9 mouse cellular contexts compared by ENCODE assay signal in the genomic region with DNA sequence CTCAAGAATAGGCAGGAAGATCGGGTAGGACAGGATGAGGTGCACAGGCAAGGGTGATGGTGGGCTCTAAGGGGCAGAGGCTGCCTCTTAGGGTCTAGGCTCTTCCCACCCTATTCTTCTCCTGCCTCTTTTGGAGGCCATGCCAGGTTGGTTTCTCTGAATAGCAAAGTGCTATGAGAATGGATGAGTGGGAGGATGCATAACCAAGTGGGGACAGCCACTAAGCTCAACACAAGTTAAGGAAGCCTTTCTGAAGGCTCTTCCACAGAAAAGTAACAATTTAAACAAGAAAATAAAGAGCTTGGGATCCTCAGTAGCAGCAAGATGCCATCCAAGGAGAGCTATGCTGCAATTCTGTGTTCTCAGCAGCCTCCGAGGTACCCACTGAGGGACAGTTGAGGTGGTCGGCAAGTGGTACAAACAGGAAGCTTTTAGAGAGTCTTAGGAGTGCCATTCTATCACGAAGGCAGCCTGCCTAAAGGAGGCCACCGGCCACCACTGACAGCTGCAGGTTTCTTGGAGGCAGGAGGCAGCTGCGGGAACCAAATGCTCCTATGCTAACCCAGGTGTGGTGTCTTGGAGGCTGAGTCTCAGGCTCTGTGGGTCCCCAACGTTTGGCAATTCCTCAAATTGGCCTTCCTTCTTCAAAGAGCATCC. TPM values are rescaled to one million over a fixed set of nuclear protein-coding genes. Genes with fewer than 3 reads are reported as not detected.
DNase-seq lines count a peak whose midpoint lies in the region; ATAC-seq lines count a peak whose summit lies in the region.
"Had no signal": no experiment of that assay in that cellular context is flagged by ENCODE, and none has a peak within 500 bp of the region (broad histone marks: within the 10 kb centered on the region; RNA-seq: fewer than 3 reads in every experiment).

No protein-coding gene starts in this region.

- no peaks in the 10 kb centered on the region for H3K27me3 ChIP-seq in lung, embryonic 16.5 days (ENCODE audit: control insufficient read depth, insufficient read depth, low read depth, low read length)
- no peaks in the 10 kb centered on the region for H3K27me3 ChIP-seq in forebrain, embryonic 16.5 days (replicated peaks; ENCODE audit: control insufficient read depth, insufficient read depth, low read length)
- peaks cover 28% of the 10 kb centered on the region for H3K27me3 ChIP-seq in liver, embryonic 15.5 days

- H3K9ac ChIP-seq in lung, embryonic 16.5 days (ENCODE audit: low read length) = no peak overlapping the region
- H3K9ac ChIP-seq in forebrain, embryonic 16.5 days (replicated peaks; ENCODE audit: low read depth, low read length) = no peak overlapping the region
- H3K9ac ChIP-seq in liver, embryonic 15.5 days = no peak overlapping the region; the same call in 1 of the 2 replicates

- peak overlapping the region; percentile 36; the same call in 1 of the 2 replicates for H3K4me2 ChIP-seq in lung, embryonic 16.5 days (ENCODE audit: low read depth, low read length)
- H3K4me2 ChIP-seq in forebrain, embryonic 16.5 days (ENCODE audit: low read length) = peak overlapping the region; percentile 54
- peak overlapping the region; percentile 55 for H3K4me2 ChIP-seq in liver, embryonic 15.5 days

- WGBS in lung, embryonic 16.5 days = 23% methylated on average over 7 of the region's 7 CpGs
- WGBS in forebrain, embryonic 16.5 days = 31% methylated on average over 7 of the region's 7 CpGs
- 34% methylated on average over 7 of the region's 7 CpGs for WGBS in liver, embryonic 15.5 days (ENCODE audit: insufficient replicate concordance)

- no peak overlapping the region for H3K4me3 ChIP-seq in lung, embryonic 16.5 days (ENCODE audit: low read length)
- no peak overlapping the region for H3K4me3 ChIP-seq in forebrain, embryonic 16.5 days (replicated peaks; ENCODE audit: low read length)
- 0 out of 2 replicates have a peak overlapping the region, but pooled peaks have one; percentile 39 for H3K4me3 ChIP-seq in liver, embryonic 15.5 days (replicated peaks)

- no peaks in the 10 kb centered on the region for H3K9me3 ChIP-seq in lung, embryonic 16.5 days (ENCODE audit: control insufficient read depth, low read length)
- H3K9me3 ChIP-seq in forebrain, embryonic 16.5 days (ENCODE audit: control insufficient read depth, low read length) = no peaks in the 10 kb centered on the region
- H3K9me3 ChIP-seq in liver, embryonic 15.5 days (replicated peaks) = no peaks in the 10 kb centered on the region

- peaks cover 11% of the 10 kb centered on the region; the same call in 1 of the 2 replicates for H3K4me1 ChIP-seq in lung, embryonic 16.5 days (replicated peaks; ENCODE audit: control insufficient read depth, insufficient read depth, low read length)
- H3K4me1 ChIP-seq in forebrain, embryonic 16.5 days (replicated peaks; ENCODE audit: control insufficient read depth, insufficient read depth, low read length) = peaks cover 37% of the 10 kb centered on the region
- H3K4me1 ChIP-seq in liver, embryonic 15.5 days (replicated peaks) = peaks cover 68% of the 10 kb centered on the region

- DNase-seq in lung, postnatal 10 days = no peak
- DNase-seq in thymus, postnatal 10 days (ENCODE audit: low spot score in 2 of 2) = peak; percentile 34 to 40
- no peak for DNase-seq in retina, postnatal 1 day
- DNase-seq in cerebellum, postnatal 25 days = no peak
- no peak for DNase-seq in gastrocnemius, adult 8-10 months (ENCODE audit: low spot score in 2 of 2)

- ATAC-seq in lung, embryonic 16.5 days (ENCODE audit: low read depth) = no peak
- no peak for ATAC-seq in forebrain, embryonic 16.5 days
- ATAC-seq in liver, embryonic 15.5 days (ENCODE audit: insufficient read depth) = no peak

- no peak overlapping the region for H3K27ac ChIP-seq in lung, embryonic 16.5 days (ENCODE audit: low read length)
- peak overlapping the region; percentile 54 for H3K27ac ChIP-seq in forebrain, embryonic 16.5 days (ENCODE audit: low read length)
- peak overlapping the region; percentile 22 for H3K27ac ChIP-seq in liver, embryonic 15.5 days (replicated peaks)

- H3K36me3 ChIP-seq in lung, embryonic 16.5 days (ENCODE audit: control insufficient read depth, insufficient read depth, low read length) = no peaks in the 10 kb centered on the region
- H3K36me3 ChIP-seq in forebrain, embryonic 16.5 days (ENCODE audit: control insufficient read depth, insufficient read depth) = no peaks in the 10 kb centered on the region
- 0 out of 2 replicates have a peak, but pooled peaks cover 3% of the 10 kb centered on the region for H3K36me3 ChIP-seq in liver, embryonic 15.5 days (replicated peaks)

RNA-seq across cellular contexts. Expression of gene Hdac11, which starts 3.4 kb away (rescaled TPM):
- 6.4 and 7.7 TPM in 2 replicates for polyA plus RNA-seq in lung, embryonic 16.5 days (2015; fragmentation: Nextera tagmentation; extraction: Ambion mirVana)
- 21.0 and 30.7 TPM in 2 replicates for polyA plus RNA-seq in forebrain, embryonic 16.5 days (2015; fragmentation: Nextera tagmentation; extraction: Ambion mirVana)
- 5.6 and 5.9 TPM in 2 replicates for polyA plus RNA-seq in liver, embryonic 15.5 days (2015; fragmentation: Nextera tagmentation; extraction: Ambion mirVana)
- total RNA-seq in gastrocnemius, adult 8-10 months (2022) = 1 to 10 TPM; 7.0 to 9.6 (median 8.6) TPM

RNA-seq across cellular contexts. Expression of gene Nup210, which starts 36.4 kb away (rescaled TPM):
- polyA plus RNA-seq in lung, embryonic 16.5 days (2015; fragmentation: Nextera tagmentation; extraction: Ambion mirVana) = 27.8 and 29.0 TPM in 2 replicates
- 18.4 and 21.1 TPM in 2 replicates for polyA plus RNA-seq in forebrain, embryonic 16.5 days (2015; fragmentation: Nextera tagmentation; extraction: Ambion mirVana)
- 32.0 and 37.1 TPM in 2 replicates for polyA plus RNA-seq in liver, embryonic 15.5 days (2015; fragmentation: Nextera tagmentation; extraction: Ambion mirVana)
- 10 to 100 TPM; 20.1 to 27.6 (median 21.6) TPM for total RNA-seq in gastrocnemius, adult 8-10 months (2022)

RNA-seq across cellular contexts. Expression of gene Fbln2, which starts 59.2 kb away (rescaled TPM):
- 68.5 and 78.8 TPM in 2 replicates for polyA plus RNA-seq in lung, embryonic 16.5 days (2015; fragmentation: Nextera tagmentation; extraction: Ambion mirVana)
- 17.6 and 20.3 TPM in 2 replicates for polyA plus RNA-seq in forebrain, embryonic 16.5 days (2015; fragmentation: Nextera tagmentation; extraction: Ambion mirVana)
- 6.2 and 6.5 TPM in 2 replicates for polyA plus RNA-seq in liver, embryonic 15.5 days (2015; fragmentation: Nextera tagmentation; extraction: Ambion mirVana)
- total RNA-seq in gastrocnemius, adult 8-10 months (2022) = 10 to 100 TPM; 27.5 to 46.3 (median 36.2) TPM
- total RNA-seq: common myeloid progenitor, adult 5-6 weeks had no signal

Comparison
In these comparisons a context has a peak if more than half of its experiments do, and no peak if none do; other contexts are left out.
1. DNase-seq: peak in thymus, postnatal 10 days (2 of 2); none in lung, postnatal 10 days (single experiment), retina, postnatal 1 day (single experiment), cerebellum, postnatal 25 days (0 of 2) and gastrocnemius, adult 8-10 months (0 of 2).
2. Peak in every context shown above with its lines, with median percentiles within 50 percentile points of each other: H3K4me2 ChIP-seq.